Mouse (Mus musculus) stomach, postnatal 0 days (tissue): ENCODE data around the gene Casq2. TPM values are rescaled to one million over a fixed set of nuclear protein-coding genes. Genes with fewer than 3 reads are reported as not detected.

Source experiments
- ATAC-seq: fragments of 200-750 bp; cut with Nextera tagmentation; 2 replicates; pipeline ENCODE4 v1.8.0; 2017; ENCODE audit not compliant: low FRiP score, low TSS enrichment
- DNase-seq: peaks from one replicate; pipeline ENCODE4 v3.0.0-alpha.2; 2016; ENCODE audit warnings: low spot score
- H3K27ac ChIP-seq: fragments of 300-500 bp; sonication (generic); replicated peaks from 2 replicates; pipeline ENCODE4 v1.5.1; 2014; ENCODE audit warnings: mild to moderate bottlenecking, control low read depth
- H3K27me3 ChIP-seq: fragments of 300-500 bp; sonication (generic); 2 replicates; pipeline ENCODE4 v1.6.1; 2014; ENCODE audit warnings: low read length; ENCODE audit not compliant: control insufficient read depth, insufficient read depth
- H3K36me3 ChIP-seq: fragments of 300-500 bp; sonication (generic); 2 replicates; pipeline ENCODE4 v1.6.1; 2014; ENCODE audit warnings: low read length, mixed read lengths; ENCODE audit not compliant: control insufficient read depth, insufficient read depth
- H3K4me1 ChIP-seq: fragments of 300-500 bp; sonication (generic); replicated peaks from 2 replicates; pipeline ENCODE4 v1.6.1; 2014; ENCODE audit warnings: antibody characterized with exemption; ENCODE audit not compliant: control insufficient read depth, insufficient read depth
- H3K4me2 ChIP-seq: fragments of 300-500 bp; sonication (generic); replicated peaks from 2 replicates; pipeline ENCODE4 v1.6.1; 2014; ENCODE audit warnings: low read depth, mild to moderate bottlenecking, control low read depth, moderate library complexity
- H3K4me3 ChIP-seq: fragments of 300-500 bp; sonication (generic); 2 replicates; pipeline ENCODE4 v1.5.1; 2014; ENCODE audit warnings: low read depth, low read length, control low read depth
- H3K9ac ChIP-seq: fragments of 300-500 bp; sonication (generic); 2 replicates; pipeline ENCODE4 v1.6.1; 2014; ENCODE audit warnings: mild to moderate bottlenecking, low read length, control low read depth, mixed read lengths
- H3K9me3 ChIP-seq: fragments of 300-500 bp; sonication (generic); 2 replicates; pipeline ENCODE4 v1.6.1; 2016; ENCODE audit warnings: low read length; ENCODE audit not compliant: control insufficient read depth
- CTCF ChIP-seq: IDR thresholded peaks from 2 replicates; pipeline ENCODE4 v1.5.1; 2016; ENCODE audit warnings: antibody characterized with exemption, low read depth, mild to moderate bottlenecking, moderate library complexity
- EP300 ChIP-seq: optimal IDR thresholded peaks from 2 replicates; pipeline ENCODE3; 2016; ENCODE audit warnings: antibody characterized with exemption
- WGBS: fragments of 180-500 bp; shearing (Covaris S2); extraction: QIAGEN DNeasy Blood & Tissue Kit; methylation state at CpG from one replicate; pipeline ENCODE4 v1.1.7; 2014; 5-methylcytosine and 5-hydroxymethylcytosine counted together
- polyA plus RNA-seq: library from polyadenylated mRNA; unstranded; fragments of >200 nt; fragmentation: Nextera tagmentation; extraction: Ambion mirVana; gene quantifications from 2 replicates; pipeline ENCODE4 v1.2.1, GENCODE M21; 2015

The Casq2 gene
- polyA plus RNA-seq, 1 experiment from 2014 or later = 2.5 TPM

- WGBS = 69% methylated on average over 13 of the region's 13 CpGs
Observed at GRCm38 (mm10) chr3:102084833-102085491, 1.3 kb upstream of the Casq2 start.

GRCm38 (mm10) chr3:102085719-102086118 lies 496 bp upstream of the Casq2 start:
- Histone ChIP-seq H3K4me2 (0 out of 2 replicates have a peak overlapping the region, but pooled peaks have one; percentile 1), H3K4me1 (no peaks in the 10 kb centered on the region), H3K9me3 (no peaks in the 10 kb centered on the region), H3K36me3 (no peaks in the 10 kb centered on the region), H3K27ac (no peak overlapping the region), H3K27me3 (no peaks in the 10 kb centered on the region), H3K9ac (no peak overlapping the region), H3K4me3 (no peak overlapping the region)
- WGBS = 55% methylated on average over 12 of the region's 12 CpGs
- no peak for DNase-seq
- no peak for TF ChIP-seq CTCF
- TF ChIP-seq EP300 = no peak
- ATAC-seq = no peak

More at GRCm38 (mm10) chr3:102084833-102085491, 1.3 kb upstream of the Casq2 start:
- no peak for TF ChIP-seq CTCF
- no peak for TF ChIP-seq EP300
- DNase-seq (no peak), ATAC-seq (no peak)
- no peaks in the 10 kb centered on the region for H3K4me1 ChIP-seq
- no peak overlapping the region for H3K27ac ChIP-seq
- H3K4me3 ChIP-seq = no peak overlapping the region
- no peak overlapping the region for H3K9ac ChIP-seq
- H3K36me3 ChIP-seq = no peaks in the 10 kb centered on the region
- no peaks in the 10 kb centered on the region for H3K9me3 ChIP-seq
- no peak overlapping the region for H3K4me2 ChIP-seq
- H3K27me3 ChIP-seq = no peaks in the 10 kb centered on the region

- Histone ChIP-seq H3K27me3 (no peaks in the 10 kb centered on the region), H3K4me3 (no peak overlapping the region), H3K9ac (no peak overlapping the region), H3K4me2 (no peak overlapping the region), H3K36me3 (no peaks in the 10 kb centered on the region), H3K9me3 (no peaks in the 10 kb centered on the region), H3K27ac (no peak overlapping the region), H3K4me1 (no peaks in the 10 kb centered on the region)
- 80% methylated on average over 3 of the region's 3 CpGs for WGBS
- no peak for TF ChIP-seq EP300
- TF ChIP-seq CTCF = no peak
- no peak for ATAC-seq
- no peak for DNase-seq
Observed at GRCm38 (mm10) chr3:102094841-102095240, 8.6 kb downstream of the Casq2 start.

DNA sequence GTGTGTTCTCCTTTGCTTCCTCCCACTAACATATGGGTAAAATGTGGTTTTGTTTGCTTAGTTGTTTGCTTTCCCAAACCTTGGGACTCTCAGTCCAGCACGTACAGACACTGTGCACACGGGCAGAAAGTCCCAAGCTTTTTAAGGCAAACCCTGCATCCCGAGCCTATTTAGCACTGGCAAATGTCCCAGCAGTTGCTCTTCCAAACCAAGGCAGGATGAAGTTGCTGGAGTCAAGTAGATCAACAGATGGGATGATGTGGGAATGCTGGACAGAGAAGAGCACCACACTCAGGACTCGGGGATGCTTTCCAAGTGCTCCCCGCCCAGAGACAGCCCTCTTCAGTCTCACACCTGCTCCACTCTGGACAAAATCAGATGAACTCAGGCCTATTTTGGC lies 9.2 kb downstream of the Casq2 start:
- TF ChIP-seq CTCF (no peak), EP300 (no peak)
- ATAC-seq (no peak), DNase-seq (no peak)
- Histone ChIP-seq H3K36me3 (no peaks in the 10 kb centered on the region), H3K4me1 (no peaks in the 10 kb centered on the region), H3K9ac (no peak overlapping the region), H3K27ac (no peak overlapping the region), H3K9me3 (no peaks in the 10 kb centered on the region), H3K4me2 (no peak overlapping the region), H3K4me3 (no peak overlapping the region), H3K27me3 (no peaks in the 10 kb centered on the region)
- WGBS = 37% methylated on average over 5 of the region's 5 CpGs

DNA sequence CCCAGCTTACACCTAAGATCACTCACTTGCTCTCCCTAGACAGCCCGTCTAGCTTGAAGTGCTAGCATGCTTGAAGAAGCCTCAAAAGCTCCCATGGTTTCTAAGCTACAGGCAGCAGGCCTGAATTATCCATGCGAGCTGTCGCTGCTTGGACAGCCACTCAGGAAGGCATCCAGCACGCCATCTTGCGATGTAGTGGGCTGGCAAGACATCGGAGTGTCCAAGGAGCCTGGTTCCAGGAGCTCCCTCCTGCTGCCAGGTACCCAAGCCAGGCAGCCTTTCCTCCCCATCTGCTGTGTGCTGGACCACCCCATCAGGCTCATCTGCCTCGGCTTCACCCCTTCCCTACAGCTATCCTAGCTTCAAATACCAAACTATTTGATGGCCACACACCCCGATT lies 10.2 kb downstream of the Casq2 start:
- WGBS = 87% methylated on average over 8 of the region's 8 CpGs
- H3K27ac ChIP-seq = no peak overlapping the region
- no peak for DNase-seq
- no peak overlapping the region for H3K4me2 ChIP-seq
- H3K27me3 ChIP-seq = no peaks in the 10 kb centered on the region
- no peaks in the 10 kb centered on the region for H3K4me1 ChIP-seq
- no peak for ATAC-seq
- H3K9me3 ChIP-seq = no peaks in the 10 kb centered on the region
- no peak for TF ChIP-seq CTCF
- TF ChIP-seq EP300 = no peak
- H3K4me3 ChIP-seq = no peak overlapping the region
- H3K36me3 ChIP-seq = no peaks in the 10 kb centered on the region
- H3K9ac ChIP-seq = no peak overlapping the region

- H3K9me3 ChIP-seq = no peaks in the 10 kb centered on the region
- WGBS = 85% methylated on average over 2 of the region's 2 CpGs
- ATAC-seq (no peak), DNase-seq (no peak)
- H3K4me3 ChIP-seq = no peak overlapping the region
- no peaks in the 10 kb centered on the region for H3K4me1 ChIP-seq
- H3K27ac ChIP-seq = no peak overlapping the region
- H3K9ac ChIP-seq = no peak overlapping the region
- no peak for TF ChIP-seq CTCF
- no peak for TF ChIP-seq EP300
- H3K4me2 ChIP-seq = no peak overlapping the region
- no peaks in the 10 kb centered on the region for H3K27me3 ChIP-seq
- no peaks in the 10 kb centered on the region for H3K36me3 ChIP-seq
Observed at GRCm38 (mm10) chr3:102096976-102097375, 10.8 kb downstream of the Casq2 start.
